Mouse (Mus musculus) liver, postnatal 0 days (tissue): Measurements from ENCODE around the gene Lrch1. TPM values are rescaled to one million over a fixed set of nuclear protein-coding genes. Genes with fewer than 3 reads are reported as not detected.

Experiments
- ATAC-seq: fragments of 200-750 bp; cut with Nextera tagmentation; 2 replicates; pipeline ENCODE4 v1.8.0; 2017; ENCODE audit warnings: mild to moderate bottlenecking, moderate library complexity
- DNase-seq: peaks from one replicate; pipeline ENCODE4 v3.0.0-alpha.2; 2016
- H3K27ac ChIP-seq: fragments of 300-500 bp; sonication (generic); 2 replicates; pipeline ENCODE4 v1.5.1; 2014; ENCODE audit warnings: antibody characterized with exemption, moderate library complexity, mild to moderate bottlenecking, low read depth
- H3K27me3 ChIP-seq: fragments of 300-500 bp; sonication (generic); 2 replicates; pipeline ENCODE4 v1.6.1; 2014; ENCODE audit warnings: low read length, control low read depth, mixed read lengths; ENCODE audit not compliant: insufficient read depth
- H3K36me3 ChIP-seq: fragments of 300-500 bp; sonication (generic); replicated peaks from 2 replicates; pipeline ENCODE4 v1.6.1; 2014; ENCODE audit warnings: mild to moderate bottlenecking, control low read depth, low read length, moderate library complexity, mixed read lengths; ENCODE audit not compliant: insufficient read depth
- H3K4me1 ChIP-seq: fragments of 300-500 bp; sonication (generic); 2 replicates; pipeline ENCODE4 v1.6.1; 2014; ENCODE audit warnings: antibody characterized with exemption, mild to moderate bottlenecking, control low read depth; ENCODE audit not compliant: insufficient read depth
- H3K4me2 ChIP-seq: fragments of 300-500 bp; sonication (generic); 2 replicates; pipeline ENCODE4 v1.6.1; 2014; ENCODE audit warnings: low read depth, mild to moderate bottlenecking, low read length, moderate library complexity, mixed read lengths
- H3K4me3 ChIP-seq: fragments of 300-500 bp; sonication (generic); 2 replicates; pipeline ENCODE4 v1.5.1; 2014; ENCODE audit warnings: low read depth, low read length
- H3K9ac ChIP-seq: fragments of 300-500 bp; sonication (generic); replicated peaks from 2 replicates; pipeline ENCODE4 v1.6.1; 2014; ENCODE audit warnings: mild to moderate bottlenecking, moderate library complexity
- H3K9me3 ChIP-seq: fragments of 300-500 bp; sonication (generic); 2 replicates; pipeline ENCODE4 v1.6.1; 2016; ENCODE audit warnings: mild to moderate bottlenecking, control low read depth, low read length, mixed read lengths
- CTCF ChIP-seq: sonication (generic); IDR thresholded peaks from 2 replicates; pipeline ENCODE4 v1.5.1; 2016; ENCODE audit warnings: antibody characterized with exemption, low read depth
- EP300 ChIP-seq: IDR thresholded peaks from 2 replicates; pipeline ENCODE4 v1.6.1; 2016; ENCODE audit warnings: antibody characterized with exemption, low read depth, mild to moderate bottlenecking
- WGBS: fragments of 180-500 bp; shearing (Covaris S2); extraction: QIAGEN DNeasy Blood & Tissue Kit; methylation state at CpG from one replicate; pipeline ENCODE4 v1.1.7; 2014; ENCODE audit not compliant: insufficient replicate concordance; 5-methylcytosine and 5-hydroxymethylcytosine counted together
- polyA plus RNA-seq: library from polyadenylated mRNA; unstranded; fragments of >200 nt; fragmentation: Nextera tagmentation; extraction: Ambion mirVana; gene quantifications from 2 replicates; pipeline ENCODE4 v1.2.1, GENCODE M21; 2015

The Lrch1 gene
- polyA plus RNA-seq, 1 experiment from 2014 or later = 3.6 TPM

DNA sequence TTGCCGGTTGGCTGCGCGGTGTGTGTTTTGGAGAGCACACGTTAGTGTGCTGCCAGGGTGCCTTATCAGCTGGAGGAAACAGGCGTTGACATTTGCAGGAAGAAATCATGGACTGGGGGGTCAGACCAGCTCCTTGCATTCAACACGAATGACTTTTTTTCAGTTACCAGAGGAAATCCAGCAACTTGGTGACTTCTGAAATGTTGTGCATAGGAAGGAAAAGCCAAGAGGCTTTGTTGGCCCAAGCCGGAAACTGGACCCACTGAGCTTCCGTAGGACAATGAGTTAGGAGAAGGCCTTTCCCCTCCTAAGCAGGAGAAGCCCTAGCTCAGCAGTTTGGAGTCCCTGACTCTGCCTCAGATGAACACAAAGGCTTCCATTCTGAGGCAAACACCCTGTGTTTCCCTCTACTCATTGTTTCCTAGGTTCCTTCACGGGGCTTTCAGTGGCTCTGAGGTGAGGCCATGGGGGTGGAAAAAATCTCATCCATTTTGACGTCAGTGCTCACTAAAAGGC, 26.5 kb upstream of the Lrch1 start:
- Histone ChIP-seq H3K27me3 (no peaks in the 10 kb centered on the region), H3K4me1 (peaks cover 18% of the 10 kb centered on the region), H3K4me3 (no peak overlapping the region), H3K27ac (peak overlapping the region; percentile 44), H3K9ac (no peak overlapping the region), H3K4me2 (no peak overlapping the region), H3K9me3 (no peaks in the 10 kb centered on the region), H3K36me3 (no peaks in the 10 kb centered on the region)
- WGBS = 36% methylated on average over 10 of the region's 10 CpGs
- peak; percentile 47 for ATAC-seq
- TF ChIP-seq EP300 (peak; percentile 36; the same call in 1 of the 2 replicates), CTCF (no peak)
- no peak for DNase-seq

DNA sequence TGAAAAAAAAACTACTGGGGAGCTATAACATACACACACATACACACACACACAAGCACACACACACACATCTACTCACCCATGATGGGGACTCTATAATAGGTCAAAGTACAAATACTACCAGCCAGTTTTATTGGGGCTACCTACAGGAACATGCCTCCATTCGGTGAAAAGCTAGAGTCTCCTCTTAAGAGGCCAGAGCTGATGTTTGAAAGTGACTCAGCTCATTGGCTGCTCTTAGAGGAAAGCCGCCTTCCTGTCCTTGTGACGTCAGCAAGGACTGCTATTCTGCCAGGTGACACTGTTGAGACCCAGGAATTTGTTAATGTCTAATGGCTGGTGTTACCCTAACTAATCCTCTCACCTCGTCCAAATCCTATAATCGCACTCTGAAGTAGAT, 25.0 kb upstream of the Lrch1 start:
- H3K9ac ChIP-seq = no peak overlapping the region
- H3K4me3 ChIP-seq = no peak overlapping the region
- H3K36me3 ChIP-seq = no peaks in the 10 kb centered on the region
- peak overlapping the region; percentile 9; the same call in 1 of the 2 replicates for H3K4me2 ChIP-seq
- ATAC-seq = peak; percentile 68
- no peaks in the 10 kb centered on the region for H3K27me3 ChIP-seq
- TF ChIP-seq EP300 = no peak
- H3K27ac ChIP-seq = 0 out of 2 replicates have a peak overlapping the region, but pooled peaks have one; percentile 7
- no peak for DNase-seq
- WGBS = 59% methylated on average over 5 of the region's 5 CpGs
- peaks cover 18% of the 10 kb centered on the region for H3K4me1 ChIP-seq
- H3K9me3 ChIP-seq = no peaks in the 10 kb centered on the region

DNA sequence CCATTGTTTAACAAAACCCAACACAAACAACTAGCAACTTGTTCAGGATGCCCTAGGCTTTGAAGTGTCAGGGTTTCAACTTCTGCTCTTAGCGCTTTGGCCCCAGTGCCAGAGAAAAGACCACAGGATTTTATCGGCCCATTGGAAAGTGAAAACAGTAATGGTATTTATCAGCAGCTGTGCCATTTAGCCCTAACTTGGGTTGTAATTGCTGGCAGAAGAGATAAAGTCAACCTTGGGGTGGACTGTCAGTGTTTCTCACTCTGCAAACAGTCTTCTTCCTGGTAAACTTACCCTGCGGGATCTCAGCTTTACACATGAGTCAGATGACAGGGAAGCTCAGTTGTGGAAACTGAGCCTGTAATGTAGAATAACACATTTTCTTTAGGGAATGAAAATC, 24.5 kb upstream of the Lrch1 start:
- Histone ChIP-seq H3K4me3 (no peak overlapping the region), H3K4me2 (peak overlapping the region; percentile 9), H3K9ac (no peak overlapping the region), H3K27ac (0 out of 2 replicates have a peak overlapping the region, but pooled peaks have one; percentile 7), H3K36me3 (no peaks in the 10 kb centered on the region), H3K4me1 (peaks cover 18% of the 10 kb centered on the region), H3K27me3 (no peaks in the 10 kb centered on the region), H3K9me3 (peaks cover 1% of the 10 kb centered on the region; the same call in 1 of the 2 replicates)
- peak; percentile 71 for ATAC-seq
- TF ChIP-seq EP300 (peak; percentile 83), CTCF (no peak)
- 26% methylated on average over 3 of the region's 3 CpGs for WGBS
- DNase-seq = no peak

DNA sequence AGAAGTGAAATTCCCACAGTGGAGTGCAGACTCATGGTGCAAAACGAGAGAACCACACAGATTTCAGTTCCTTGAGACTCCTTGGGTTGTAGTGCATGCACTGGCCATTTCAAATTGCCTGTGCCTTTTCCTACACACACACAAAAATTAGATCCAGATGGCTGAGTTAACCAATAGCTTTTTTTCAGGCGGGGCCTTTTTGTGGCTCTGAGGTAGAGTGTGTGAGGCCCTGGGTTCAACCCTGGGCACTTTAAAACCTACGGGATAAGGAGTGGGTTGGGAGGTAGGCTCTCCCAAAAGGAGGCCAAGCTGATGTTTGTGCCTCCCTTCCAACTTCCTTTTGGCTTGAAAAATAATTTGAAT, 15.7 kb upstream of the Lrch1 start:
- H3K36me3 ChIP-seq = no peaks in the 10 kb centered on the region
- H3K4me2 ChIP-seq = no peak overlapping the region
- WGBS = 63% methylated on average over 3 of the region's 3 CpGs
- ATAC-seq (0 out of 2 replicates have a peak, but pooled peaks have one; percentile 10), DNase-seq (no peak)
- TF ChIP-seq CTCF = no peak
- TF ChIP-seq EP300 = no peak
- no peak overlapping the region for H3K4me3 ChIP-seq
- H3K27ac ChIP-seq = peak overlapping the region; percentile 61; the same call in 1 of the 2 replicates
- no peak overlapping the region for H3K9ac ChIP-seq
- H3K9me3 ChIP-seq = peaks cover 7% of the 10 kb centered on the region; the same call in 1 of the 2 replicates
- peaks cover 6% of the 10 kb centered on the region; the same call in 1 of the 2 replicates for H3K4me1 ChIP-seq
- H3K27me3 ChIP-seq = no peaks in the 10 kb centered on the region

DNA sequence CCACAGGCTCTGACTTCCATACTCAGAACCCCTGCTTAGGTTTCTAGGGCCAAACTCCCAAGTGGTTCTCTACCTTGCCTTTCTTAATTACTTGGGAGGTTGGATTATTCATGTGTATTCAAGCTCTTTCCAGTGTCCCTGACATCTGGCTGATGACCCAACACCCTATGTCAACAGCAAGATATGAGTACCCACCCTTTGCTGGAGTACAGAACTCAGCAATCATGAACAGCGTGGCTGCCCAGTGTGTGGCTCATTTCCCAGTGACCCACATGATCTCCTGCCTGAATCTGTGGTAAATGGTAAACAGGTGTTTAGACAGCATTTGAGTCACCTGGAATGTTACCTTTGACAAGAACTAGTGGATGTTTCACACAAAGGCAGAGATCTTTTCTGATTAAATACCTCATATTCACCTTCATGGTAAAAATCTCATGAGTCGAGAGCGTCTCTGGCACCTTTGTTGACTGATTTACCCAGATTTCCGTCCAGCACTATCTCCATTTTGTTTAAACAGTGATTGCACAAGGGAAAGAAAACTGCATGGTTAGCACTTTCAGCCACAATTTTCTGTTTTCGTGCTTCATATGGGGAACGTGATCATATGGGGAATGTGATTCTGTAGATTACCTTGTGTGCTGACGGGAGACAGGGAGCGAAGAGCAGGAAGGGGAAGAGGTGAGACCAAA, 15.2 kb upstream of the Lrch1 start:
- Histone ChIP-seq H3K27me3 (no peaks in the 10 kb centered on the region), H3K27ac (peak overlapping the region; percentile 61), H3K9me3 (peaks cover 7% of the 10 kb centered on the region; the same call in 1 of the 2 replicates), H3K4me1 (peaks cover 6% of the 10 kb centered on the region; the same call in 1 of the 2 replicates), H3K36me3 (no peaks in the 10 kb centered on the region), H3K4me3 (no peak overlapping the region), H3K4me2 (no peak overlapping the region), H3K9ac (no peak overlapping the region)
- TF ChIP-seq EP300 = no peak
- no peak for TF ChIP-seq CTCF
- ATAC-seq (peak; percentile 82), DNase-seq (no peak)
- 57% methylated on average over 8 of the region's 8 CpGs for WGBS

DNA sequence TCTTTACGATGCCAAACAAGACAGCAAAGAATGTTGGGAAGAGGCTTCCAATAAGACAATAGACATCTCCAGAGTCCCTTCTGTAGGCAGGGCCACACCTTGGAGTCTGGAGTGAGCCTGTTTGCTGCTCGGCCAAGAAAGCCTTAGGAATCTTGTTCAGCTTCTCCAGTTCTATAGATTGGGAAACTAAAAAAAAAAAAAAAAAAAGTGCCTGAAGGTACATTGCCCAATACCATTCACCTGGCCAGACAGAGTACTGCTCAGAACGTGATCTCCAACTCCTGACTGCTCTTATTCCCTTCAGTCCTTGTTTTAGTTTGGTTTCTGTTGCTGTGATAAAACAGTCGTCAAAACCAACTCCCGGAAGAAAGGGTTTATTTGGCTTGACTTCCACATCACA, 12.9 kb upstream of the Lrch1 start:
- H3K9me3 ChIP-seq = no peaks in the 10 kb centered on the region
- no peak overlapping the region for H3K9ac ChIP-seq
- TF ChIP-seq EP300 (no peak), CTCF (no peak)
- H3K36me3 ChIP-seq = no peaks in the 10 kb centered on the region
- WGBS = 68% methylated on average over 5 of the region's 5 CpGs
- H3K27me3 ChIP-seq = no peaks in the 10 kb centered on the region
- peaks cover 9% of the 10 kb centered on the region; the same call in 1 of the 2 replicates for H3K4me1 ChIP-seq
- ATAC-seq (no peak), DNase-seq (no peak)
- no peak overlapping the region for H3K4me2 ChIP-seq
- no peak overlapping the region for H3K4me3 ChIP-seq
- H3K27ac ChIP-seq = no peak overlapping the region
